Mouse (Mus musculus): ENCODE data around the gene Cc2d2b. TPM values are rescaled to one million over a fixed set of nuclear protein-coding genes. Genes with fewer than 3 reads are reported as not detected.

The Cc2d2b gene
- polyA plus RNA-seq, 1 experiment from 2014 or later = 0.12 TPM

- H3K4me1 ChIP-seq (ENCODE audit: control insufficient read depth, insufficient read depth, low read length) = no peaks in the 10 kb centered on the region
- no peaks in the 10 kb centered on the region for H3K36me3 ChIP-seq (ENCODE audit: control insufficient read depth, insufficient read depth, low read length)
- WGBS = 63% methylated on average over 7 of the region's 7 CpGs
- no peak overlapping the region for H3K27ac ChIP-seq (replicated peaks; ENCODE audit: low read depth, low read length)
- no peak overlapping the region for H3K9ac ChIP-seq (ENCODE audit: low read length)
- DNase-seq (ENCODE audit: low spot score) = no peak
- no peak overlapping the region for H3K4me3 ChIP-seq (ENCODE audit: low read depth, low read length)
- no peak for ATAC-seq (ENCODE audit: insufficient number of reproducible peaks, low FRiP score, low TSS enrichment, low read depth)
- H3K9me3 ChIP-seq (ENCODE audit: control insufficient read depth, low read length) = no peaks in the 10 kb centered on the region
- H3K4me2 ChIP-seq (ENCODE audit: low read depth, severe bottlenecking) = no peak overlapping the region
- H3K27me3 ChIP-seq (ENCODE audit: control insufficient read depth, insufficient read depth, low read length) = no peaks in the 10 kb centered on the region
These were observed 20.8 kb downstream of the Cc2d2b start for GRCm38 (mm10) chr19:40769341-40769770.

GRCm38 (mm10) chr19:40788004-40788714 is 39.6 kb downstream of the Cc2d2b start:
- Histone ChIP-seq H3K4me1 (ENCODE audit: control insufficient read depth, insufficient read depth, low read length) (no peaks in the 10 kb centered on the region), H3K9ac (ENCODE audit: low read length) (no peak overlapping the region), H3K4me3 (ENCODE audit: low read depth, low read length) (no peak overlapping the region), H3K27me3 (ENCODE audit: control insufficient read depth, insufficient read depth, low read length) (no peaks in the 10 kb centered on the region), H3K36me3 (ENCODE audit: control insufficient read depth, insufficient read depth, low read length) (no peaks in the 10 kb centered on the region), H3K27ac (replicated peaks; ENCODE audit: low read depth, low read length) (no peak overlapping the region), H3K4me2 (ENCODE audit: low read depth, severe bottlenecking) (no peak overlapping the region), H3K9me3 (ENCODE audit: control insufficient read depth, low read length) (no peaks in the 10 kb centered on the region)
- 71% methylated on average over 15 of the region's 15 CpGs for WGBS
- no peak for ATAC-seq (ENCODE audit: insufficient number of reproducible peaks, low FRiP score, low TSS enrichment, low read depth)
- no peak for DNase-seq (ENCODE audit: low spot score)

- DNase-seq (ENCODE audit: low spot score) = no peak
- Histone ChIP-seq H3K9ac (ENCODE audit: low read length) (no peak overlapping the region), H3K36me3 (ENCODE audit: control insufficient read depth, insufficient read depth, low read length) (no peaks in the 10 kb centered on the region), H3K4me2 (ENCODE audit: low read depth, severe bottlenecking) (no peak overlapping the region), H3K4me3 (ENCODE audit: low read depth, low read length) (no peak overlapping the region), H3K4me1 (ENCODE audit: control insufficient read depth, insufficient read depth, low read length) (no peaks in the 10 kb centered on the region), H3K9me3 (ENCODE audit: control insufficient read depth, low read length) (no peaks in the 10 kb centered on the region), H3K27me3 (ENCODE audit: control insufficient read depth, insufficient read depth, low read length) (no peaks in the 10 kb centered on the region), H3K27ac (replicated peaks; ENCODE audit: low read depth, low read length) (no peak overlapping the region)
- no peak for ATAC-seq (ENCODE audit: insufficient number of reproducible peaks, low FRiP score, low TSS enrichment, low read depth)
- 85% methylated on average over 2 of the region's 2 CpGs for WGBS
These were observed 40.1 kb downstream of the Cc2d2b start for GRCm38 (mm10) chr19:40788715-40789084.

GRCm38 (mm10) chr19:40805176-40805737 is 56.7 kb downstream of the Cc2d2b start:
- DNase-seq (ENCODE audit: low spot score) = peak; percentile 22

GRCm38 (mm10) chr19:40809858-40810257 is 61.3 kb downstream of the Cc2d2b start:
- 68% methylated on average over 7 of the region's 7 CpGs for WGBS
- no peak overlapping the region for H3K4me3 ChIP-seq (ENCODE audit: low read depth, low read length)
- H3K9me3 ChIP-seq (ENCODE audit: control insufficient read depth, low read length) = no peaks in the 10 kb centered on the region

More at GRCm38 (mm10) chr19:40805176-40805737, 56.7 kb downstream of the Cc2d2b start:
- no peaks in the 10 kb centered on the region for H3K9me3 ChIP-seq (ENCODE audit: control insufficient read depth, low read length)
- H3K9ac ChIP-seq (ENCODE audit: low read length) = no peak overlapping the region
- no peaks in the 10 kb centered on the region for H3K36me3 ChIP-seq (ENCODE audit: control insufficient read depth, insufficient read depth, low read length)
- H3K4me3 ChIP-seq (ENCODE audit: low read depth, low read length) = no peak overlapping the region
- H3K4me1 ChIP-seq (ENCODE audit: control insufficient read depth, insufficient read depth, low read length) = no peaks in the 10 kb centered on the region; the same call in 1 of the 2 replicates
- no peak overlapping the region for H3K4me2 ChIP-seq (ENCODE audit: low read depth, severe bottlenecking)
- H3K27me3 ChIP-seq (ENCODE audit: control insufficient read depth, insufficient read depth, low read length) = no peaks in the 10 kb centered on the region
- no peak for ATAC-seq (ENCODE audit: insufficient number of reproducible peaks, low FRiP score, low TSS enrichment, low read depth)
- 36% methylated on average over 7 of the region's 7 CpGs for WGBS
- H3K27ac ChIP-seq (replicated peaks; ENCODE audit: low read depth, low read length) = no peak overlapping the region

GRCm38 (mm10) chr19:40811840-40812239 is 63.3 kb downstream of the Cc2d2b start:
- H3K4me2 ChIP-seq (ENCODE audit: low read depth, severe bottlenecking) = no peak overlapping the region
- no peak for ATAC-seq (ENCODE audit: insufficient number of reproducible peaks, low FRiP score, low TSS enrichment, low read depth)
- no peak overlapping the region for H3K9ac ChIP-seq (ENCODE audit: low read length)
- H3K9me3 ChIP-seq (ENCODE audit: control insufficient read depth, low read length) = no peaks in the 10 kb centered on the region
- H3K4me3 ChIP-seq (ENCODE audit: low read depth, low read length) = no peak overlapping the region
- no peaks in the 10 kb centered on the region for H3K27me3 ChIP-seq (ENCODE audit: control insufficient read depth, insufficient read depth, low read length)
- H3K36me3 ChIP-seq (ENCODE audit: control insufficient read depth, insufficient read depth, low read length) = no peaks in the 10 kb centered on the region
- no peaks in the 10 kb centered on the region for H3K4me1 ChIP-seq (ENCODE audit: control insufficient read depth, insufficient read depth, low read length)
- no peak for DNase-seq (ENCODE audit: low spot score)
- 84% methylated on average over 4 of the region's 4 CpGs for WGBS
- no peak overlapping the region for H3K27ac ChIP-seq (replicated peaks; ENCODE audit: low read depth, low read length)

More at GRCm38 (mm10) chr19:40809858-40810257, 61.3 kb downstream of the Cc2d2b start:
- Histone ChIP-seq H3K27me3 (ENCODE audit: control insufficient read depth, insufficient read depth, low read length) (no peaks in the 10 kb centered on the region), H3K36me3 (ENCODE audit: control insufficient read depth, insufficient read depth, low read length) (no peaks in the 10 kb centered on the region), H3K4me1 (ENCODE audit: control insufficient read depth, insufficient read depth, low read length) (no peaks in the 10 kb centered on the region; the same call in 1 of the 2 replicates), H3K9ac (ENCODE audit: low read length) (no peak overlapping the region), H3K4me2 (ENCODE audit: low read depth, severe bottlenecking) (no peak overlapping the region), H3K27ac (replicated peaks; ENCODE audit: low read depth, low read length) (no peak overlapping the region)
- DNase-seq (ENCODE audit: low spot score) (peak; percentile 22), ATAC-seq (ENCODE audit: insufficient number of reproducible peaks, low FRiP score, low TSS enrichment, low read depth) (no peak)

GRCm38 (mm10) chr19:40812778-40813177 is 64.2 kb downstream of the Cc2d2b start:
- Histone ChIP-seq H3K4me2 (ENCODE audit: low read depth, severe bottlenecking) (no peak overlapping the region), H3K9ac (ENCODE audit: low read length) (no peak overlapping the region), H3K27ac (replicated peaks; ENCODE audit: low read depth, low read length) (no peak overlapping the region), H3K4me3 (ENCODE audit: low read depth, low read length) (no peak overlapping the region), H3K9me3 (ENCODE audit: control insufficient read depth, low read length) (no peaks in the 10 kb centered on the region), H3K4me1 (ENCODE audit: control insufficient read depth, insufficient read depth, low read length) (no peaks in the 10 kb centered on the region), H3K36me3 (ENCODE audit: control insufficient read depth, insufficient read depth, low read length) (no peaks in the 10 kb centered on the region), H3K27me3 (ENCODE audit: control insufficient read depth, insufficient read depth, low read length) (no peaks in the 10 kb centered on the region)
- ATAC-seq (ENCODE audit: insufficient number of reproducible peaks, low FRiP score, low TSS enrichment, low read depth) = no peak
- DNase-seq (ENCODE audit: low spot score) = no peak
- WGBS = 87% methylated on average over 3 of the region's 3 CpGs

GRCm38 (mm10) chr19:40813385-40813784 is 64.8 kb downstream of the Cc2d2b start:
- WGBS = 68% methylated on average over 14 of the region's 14 CpGs
- ATAC-seq (ENCODE audit: insufficient number of reproducible peaks, low FRiP score, low TSS enrichment, low read depth) = no peak
- no peak overlapping the region for H3K4me3 ChIP-seq (ENCODE audit: low read depth, low read length)

More at GRCm38 (mm10) chr19:40813385-40813784, 64.8 kb downstream of the Cc2d2b start:
- no peak for DNase-seq (ENCODE audit: low spot score)
- no peaks in the 10 kb centered on the region for H3K27me3 ChIP-seq (ENCODE audit: control insufficient read depth, insufficient read depth, low read length)
- no peaks in the 10 kb centered on the region for H3K36me3 ChIP-seq (ENCODE audit: control insufficient read depth, insufficient read depth, low read length)
- no peak overlapping the region for H3K27ac ChIP-seq (replicated peaks; ENCODE audit: low read depth, low read length)
- no peaks in the 10 kb centered on the region for H3K9me3 ChIP-seq (ENCODE audit: control insufficient read depth, low read length)
- no peaks in the 10 kb centered on the region for H3K4me1 ChIP-seq (ENCODE audit: control insufficient read depth, insufficient read depth, low read length)
- H3K9ac ChIP-seq (ENCODE audit: low read length) = no peak overlapping the region
- no peak overlapping the region for H3K4me2 ChIP-seq (ENCODE audit: low read depth, severe bottlenecking)
